Mouse (Mus musculus) hindbrain, embryonic 13.5 days (tissue): ENCODE results near the gene Chrm3. TPM values are rescaled to one million over a fixed set of nuclear protein-coding genes. Genes with fewer than 3 reads are reported as not detected.

ENCODE experiments used
- ATAC-seq: fragments of 200-750 bp; cut with Nextera tagmentation; 2 replicates; pipeline ENCODE4 v1.8.0; 2017; ENCODE audit warnings: moderate TSS enrichment; ENCODE audit not compliant: low FRiP score
- H3K27ac ChIP-seq: fragments of 300-500 bp; sonication (generic); 2 replicates; pipeline ENCODE4 v1.5.1; 2015; ENCODE audit warnings: inconsistent platforms, mild to moderate bottlenecking, moderate library complexity
- H3K27me3 ChIP-seq: fragments of 300-500 bp; sonication (generic); 2 replicates; pipeline ENCODE4 v1.6.1; 2015; ENCODE audit warnings: mild to moderate bottlenecking, inconsistent platforms
- H3K36me3 ChIP-seq: fragments of 300-500 bp; sonication (generic); 2 replicates; pipeline ENCODE4 v1.6.1; 2015; ENCODE audit warnings: mild to moderate bottlenecking, inconsistent platforms
- H3K4me1 ChIP-seq: fragments of 300-500 bp; sonication (generic); replicated peaks from 2 replicates; pipeline ENCODE4 v1.6.1; 2015; ENCODE audit warnings: inconsistent platforms
- H3K4me2 ChIP-seq: fragments of 300-500 bp; sonication (generic); 2 replicates; pipeline ENCODE4 v1.6.1; 2015; ENCODE audit warnings: inconsistent platforms, mild to moderate bottlenecking, moderate library complexity
- H3K4me3 ChIP-seq: fragments of 300-500 bp; sonication (generic); 2 replicates; pipeline ENCODE4 v1.5.1; 2015; ENCODE audit warnings: mild to moderate bottlenecking, inconsistent platforms
- H3K9ac ChIP-seq: fragments of 300-500 bp; sonication (generic); 2 replicates; pipeline ENCODE4 v1.6.1; 2015; ENCODE audit warnings: mild to moderate bottlenecking, inconsistent platforms
- H3K9me3 ChIP-seq: fragments of 300-500 bp; sonication (generic); 2 replicates; pipeline ENCODE4 v1.6.1; 2016; ENCODE audit warnings: inconsistent platforms
- WGBS: fragments of 180-500 bp; shearing (Covaris S2); methylation state at CpG from one replicate; pipeline ENCODE4 v1.1.7; 2015; 5-methylcytosine and 5-hydroxymethylcytosine counted together
- polyA plus RNA-seq: library from polyadenylated mRNA; unstranded; fragments of >200 nt; fragmentation: Nextera tagmentation; extraction: Ambion mirVana; gene quantifications from 2 replicates; pipeline ENCODE4 v1.2.1, GENCODE M21; 2015

Gene Chrm3
- polyA plus RNA-seq, 1 experiment from 2014 or later, result 2.4 TPM

GRCm38 (mm10) chr13:10112211-10112610 lies 248.4 kb downstream of the Chrm3 start:
- H3K4me3 ChIP-seq, result no peak overlapping the region
- H3K36me3 ChIP-seq, result no peaks in the 10 kb centered on the region
- no peak overlapping the region for H3K4me2 ChIP-seq
- H3K27me3 ChIP-seq, result no peaks in the 10 kb centered on the region
- H3K4me1 ChIP-seq, result no peaks in the 10 kb centered on the region
- H3K27ac ChIP-seq, result no peak overlapping the region
- H3K9me3 ChIP-seq, result no peaks in the 10 kb centered on the region
- H3K9ac ChIP-seq, result no peak overlapping the region
- 81% methylated on average over 2 of the region's 2 CpGs for WGBS
- ATAC-seq, result no peak

- no peaks in the 10 kb centered on the region for H3K27me3 ChIP-seq
- no peaks in the 10 kb centered on the region for H3K9me3 ChIP-seq
- no peak for ATAC-seq
- no peaks in the 10 kb centered on the region for H3K4me1 ChIP-seq
- no peak overlapping the region for H3K4me3 ChIP-seq
- no peak overlapping the region for H3K27ac ChIP-seq
- no peaks in the 10 kb centered on the region for H3K36me3 ChIP-seq
- WGBS, result 41% methylated on average over 1 of the region's 1 CpGs
- no peak overlapping the region for H3K4me2 ChIP-seq
- no peak overlapping the region for H3K9ac ChIP-seq
These were observed 251.1 kb downstream of the Chrm3 start for GRCm38 (mm10) chr13:10109542-10109941.

GRCm38 (mm10) chr13:10107331-10107730 lies 253.3 kb downstream of the Chrm3 start:
- H3K4me1 ChIP-seq, result no peaks in the 10 kb centered on the region
- ATAC-seq, result no peak
- no peak overlapping the region for H3K27ac ChIP-seq
- 83% methylated on average over 7 of the region's 7 CpGs for WGBS
- H3K36me3 ChIP-seq, result no peaks in the 10 kb centered on the region
- H3K4me2 ChIP-seq, result no peak overlapping the region
- no peaks in the 10 kb centered on the region for H3K9me3 ChIP-seq
- no peak overlapping the region for H3K9ac ChIP-seq
- no peak overlapping the region for H3K4me3 ChIP-seq
- no peaks in the 10 kb centered on the region for H3K27me3 ChIP-seq

- H3K27ac ChIP-seq, result no peak overlapping the region
- no peaks in the 10 kb centered on the region for H3K27me3 ChIP-seq
- no peak for ATAC-seq
- no peaks in the 10 kb centered on the region for H3K4me1 ChIP-seq
- no peak overlapping the region for H3K9ac ChIP-seq
- no peaks in the 10 kb centered on the region for H3K36me3 ChIP-seq
- WGBS, result 84% methylated on average over 4 of the region's 4 CpGs
- no peak overlapping the region for H3K4me2 ChIP-seq
- no peaks in the 10 kb centered on the region for H3K9me3 ChIP-seq
- no peak overlapping the region for H3K4me3 ChIP-seq
These were observed 269.9 kb downstream of the Chrm3 start for GRCm38 (mm10) chr13:10090778-10091177.

GRCm38 (mm10) chr13:10086336-10086735 lies 274.3 kb downstream of the Chrm3 start:
- no peak overlapping the region for H3K9ac ChIP-seq

GRCm38 (mm10) chr13:10081896-10082426 lies 278.7 kb downstream of the Chrm3 start:
- ATAC-seq, result no peak
- Histone ChIP-seq H3K4me1 (no peaks in the 10 kb centered on the region), H3K36me3 (no peaks in the 10 kb centered on the region), H3K4me3 (no peak overlapping the region), H3K27ac (no peak overlapping the region), H3K9ac (no peak overlapping the region), H3K27me3 (no peaks in the 10 kb centered on the region), H3K9me3 (no peaks in the 10 kb centered on the region), H3K4me2 (no peak overlapping the region)
- 91% methylated on average over 6 of the region's 6 CpGs for WGBS

More at GRCm38 (mm10) chr13:10086336-10086735, 274.3 kb downstream of the Chrm3 start:
- no peaks in the 10 kb centered on the region for H3K4me1 ChIP-seq
- no peaks in the 10 kb centered on the region for H3K36me3 ChIP-seq
- no peaks in the 10 kb centered on the region for H3K27me3 ChIP-seq
- H3K4me3 ChIP-seq, result no peak overlapping the region
- no peak overlapping the region for H3K4me2 ChIP-seq
- no peaks in the 10 kb centered on the region for H3K9me3 ChIP-seq
- ATAC-seq, result 0 out of 2 replicates have a peak, but pooled peaks have one; percentile 39
- WGBS, result 82% methylated on average over 6 of the region's 6 CpGs
- H3K27ac ChIP-seq, result no peak overlapping the region

GRCm38 (mm10) chr13:10071165-10071564 lies 289.5 kb downstream of the Chrm3 start:
- H3K4me2 ChIP-seq, result no peak overlapping the region
- no peaks in the 10 kb centered on the region for H3K9me3 ChIP-seq
- H3K4me1 ChIP-seq, result peaks cover 5% of the 10 kb centered on the region; the same call in 1 of the 2 replicates
- no peaks in the 10 kb centered on the region for H3K27me3 ChIP-seq
- no peak overlapping the region for H3K27ac ChIP-seq
- H3K4me3 ChIP-seq, result no peak overlapping the region
- 41% methylated on average over 5 of the region's 5 CpGs for WGBS
- H3K36me3 ChIP-seq, result no peaks in the 10 kb centered on the region
- no peak overlapping the region for H3K9ac ChIP-seq
- ATAC-seq, result peak; percentile 72

GRCm38 (mm10) chr13:10068927-10069580 lies 291.6 kb downstream of the Chrm3 start:
- no peaks in the 10 kb centered on the region for H3K9me3 ChIP-seq
- H3K4me1 ChIP-seq, result peaks cover 5% of the 10 kb centered on the region; the same call in 1 of the 2 replicates
- no peak overlapping the region for H3K4me2 ChIP-seq
- ATAC-seq, result no peak
- H3K36me3 ChIP-seq, result no peaks in the 10 kb centered on the region
- 92% methylated on average over 10 of the region's 10 CpGs for WGBS
- H3K4me3 ChIP-seq, result no peak overlapping the region
- H3K27ac ChIP-seq, result no peak overlapping the region
- no peak overlapping the region for H3K9ac ChIP-seq
- no peaks in the 10 kb centered on the region for H3K27me3 ChIP-seq

GRCm38 (mm10) chr13:10066829-10067618 lies 293.6 kb downstream of the Chrm3 start:
- no peak overlapping the region for H3K4me3 ChIP-seq
- no peak overlapping the region for H3K27ac ChIP-seq
- peaks cover 5% of the 10 kb centered on the region; the same call in 1 of the 2 replicates for H3K4me1 ChIP-seq
- H3K9ac ChIP-seq, result no peak overlapping the region
- H3K4me2 ChIP-seq, result no peak overlapping the region
- WGBS, result 88% methylated on average over 12 of the region's 12 CpGs
- H3K36me3 ChIP-seq, result no peaks in the 10 kb centered on the region
- ATAC-seq, result no peak
- no peaks in the 10 kb centered on the region for H3K9me3 ChIP-seq
- no peaks in the 10 kb centered on the region for H3K27me3 ChIP-seq

- no peaks in the 10 kb centered on the region for H3K9me3 ChIP-seq
- H3K4me1 ChIP-seq, result no peaks in the 10 kb centered on the region
- no peak for ATAC-seq
- no peaks in the 10 kb centered on the region for H3K27me3 ChIP-seq
- 74% methylated on average over 2 of the region's 2 CpGs for WGBS
- no peak overlapping the region for H3K4me2 ChIP-seq
- H3K4me3 ChIP-seq, result no peak overlapping the region
- H3K9ac ChIP-seq, result no peak overlapping the region
- H3K27ac ChIP-seq, result no peak overlapping the region
- no peaks in the 10 kb centered on the region for H3K36me3 ChIP-seq
These were observed 294.9 kb downstream of the Chrm3 start for GRCm38 (mm10) chr13:10065776-10066175.

GRCm38 (mm10) chr13:10062681-10063080 lies 298.0 kb downstream of the Chrm3 start:
- Histone ChIP-seq H3K4me2 (no peak overlapping the region), H3K27ac (no peak overlapping the region), H3K9ac (no peak overlapping the region), H3K36me3 (no peaks in the 10 kb centered on the region), H3K4me1 (no peaks in the 10 kb centered on the region), H3K9me3 (no peaks in the 10 kb centered on the region), H3K27me3 (no peaks in the 10 kb centered on the region), H3K4me3 (no peak overlapping the region)
- 91% methylated on average over 5 of the region's 5 CpGs for WGBS
- ATAC-seq, result no peak

- Histone ChIP-seq H3K27ac (no peak overlapping the region), H3K4me2 (no peak overlapping the region), H3K9ac (no peak overlapping the region), H3K4me1 (no peaks in the 10 kb centered on the region), H3K9me3 (no peaks in the 10 kb centered on the region; the same call in 1 of the 2 replicates), H3K36me3 (no peaks in the 10 kb centered on the region), H3K27me3 (no peaks in the 10 kb centered on the region), H3K4me3 (no peak overlapping the region)
- WGBS, result 59% methylated on average over 1 of the region's 1 CpGs
- no peak for ATAC-seq
These were observed 301.7 kb downstream of the Chrm3 start for GRCm38 (mm10) chr13:10058993-10059392.
